ENCODE assay signal across 14 mouse cellular contexts in the genomic region with DNA sequence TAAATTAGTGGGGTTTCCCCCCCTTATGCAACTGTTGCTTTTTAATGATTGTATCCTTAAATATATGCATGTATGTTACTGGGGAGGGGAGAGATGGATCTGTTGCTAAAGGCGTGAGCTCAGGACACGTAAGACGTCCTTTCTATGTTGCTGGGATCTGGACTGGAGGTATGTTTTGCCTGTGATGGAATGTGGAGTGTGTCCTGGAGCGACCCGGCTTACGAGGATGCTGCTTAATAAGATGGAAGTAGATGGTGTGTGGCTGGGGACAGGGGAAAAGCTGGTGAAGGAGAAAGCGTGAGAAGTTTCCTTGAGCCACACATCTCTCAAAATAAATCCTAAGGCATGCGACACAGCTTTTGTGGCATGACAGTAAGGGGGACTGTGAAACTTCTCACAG.
DNase-seq lines count a peak whose midpoint lies in the region; ATAC-seq and TF ChIP-seq lines count a peak whose summit lies in the region.
"Had no signal": no experiment of that assay in that cellular context is flagged by ENCODE, and none has a peak within 500 bp of the region (broad histone marks: within the 10 kb centered on the region; RNA-seq: fewer than 3 reads in every experiment).

No protein-coding gene starts in this region.

- peak overlapping the region; percentile 49 for H3K4me3 ChIP-seq in heart, adult 2 months
- H3K4me3 ChIP-seq in megakaryocyte, embryonic 14.5 days (replicated peaks), result peak overlapping the region; percentile 26
- no peak overlapping the region for H3K4me3 ChIP-seq in limb, embryonic 10.5 days
- H3K4me3 ChIP-seq in stomach, postnatal 0 days (ENCODE audit: low read depth, low read length), result no peak overlapping the region
- no peak overlapping the region for H3K4me3 ChIP-seq in forebrain, postnatal 0 days (ENCODE audit: low read depth, low read length)
- H3K4me3 ChIP-seq: hindbrain, embryonic 15.5 days; neural tube, embryonic 13.5 days had no signal

- TF ChIP-seq POLR2A in heart, adult 2 months (IDR thresholded peaks at IDR 0.05; ENCODE audit: insufficient read depth, low read depth, low read length), result no peak

- H3K9ac ChIP-seq in heart, adult 2 months (ENCODE audit: low read depth, low read length), result peak overlapping the region; percentile 63
- H3K9ac ChIP-seq in stomach, postnatal 0 days (ENCODE audit: low read length), result no peak overlapping the region
- H3K9ac ChIP-seq in forebrain, postnatal 0 days, result no peak overlapping the region
- H3K9ac ChIP-seq: hindbrain, embryonic 15.5 days; neural tube, embryonic 13.5 days had no signal

- WGBS in heart, adult 2 months, result 27% methylated on average over 8 of the region's 8 CpGs
- WGBS in limb, embryonic 10.5 days, result 75% methylated on average over 8 of the region's 8 CpGs
- WGBS in stomach, postnatal 0 days, result 68% methylated on average over 8 of the region's 8 CpGs
- 82% methylated on average over 8 of the region's 8 CpGs for WGBS in forebrain, postnatal 0 days

- peak overlapping the region; percentile 17; the same call in 1 of the 2 replicates for H3K4me2 ChIP-seq in stomach, postnatal 0 days (replicated peaks; ENCODE audit: low read depth)
- no peak overlapping the region for H3K4me2 ChIP-seq in forebrain, postnatal 0 days (ENCODE audit: low read depth)
- H3K4me2 ChIP-seq: hindbrain, embryonic 15.5 days; neural tube, embryonic 13.5 days had no signal

- ATAC-seq in megakaryocyte, adult 5-6 weeks (ENCODE audit: poor library complexity, severe bottlenecking), result no peak
- no peak for ATAC-seq in stomach, postnatal 0 days (ENCODE audit: low FRiP score, low TSS enrichment)
- ATAC-seq in forebrain, postnatal 0 days, result no peak
- ATAC-seq: CD4-positive, CD25-positive, alpha-beta regulatory T cell, adult 4 months; lung, postnatal 0 days had no signal

- no peaks in the 10 kb centered on the region for H3K9me3 ChIP-seq in megakaryocyte, embryonic 14.5 days
- no peaks in the 10 kb centered on the region for H3K9me3 ChIP-seq in limb, embryonic 10.5 days (replicated peaks)
- H3K9me3 ChIP-seq in stomach, postnatal 0 days (ENCODE audit: control insufficient read depth, low read length), result no peaks in the 10 kb centered on the region
- H3K9me3 ChIP-seq in forebrain, postnatal 0 days (ENCODE audit: low read length), result no peaks in the 10 kb centered on the region
- H3K9me3 ChIP-seq: hindbrain, embryonic 15.5 days; neural tube, embryonic 13.5 days had no signal

- no peak for TF ChIP-seq CTCF in heart, adult 2 months (IDR thresholded peaks at IDR 0.05)
- no peak for TF ChIP-seq CTCF in stomach, postnatal 0 days (IDR thresholded peaks at IDR 0.05; ENCODE audit: low read depth)
- no peak for TF ChIP-seq CTCF in forebrain, postnatal 0 days (IDR thresholded peaks at IDR 0.05; ENCODE audit: low read depth)

- no peaks in the 10 kb centered on the region; the same call in 1 of the 2 replicates for H3K4me1 ChIP-seq in heart, adult 2 months (ENCODE audit: control insufficient read depth, insufficient read depth, low read length)
- peaks cover 10% of the 10 kb centered on the region; the same call in 1 of the 2 replicates for H3K4me1 ChIP-seq in megakaryocyte, embryonic 14.5 days
- peaks cover 35% of the 10 kb centered on the region for H3K4me1 ChIP-seq in limb, embryonic 10.5 days
- no peaks in the 10 kb centered on the region for H3K4me1 ChIP-seq in stomach, postnatal 0 days (replicated peaks; ENCODE audit: control insufficient read depth, insufficient read depth)
- 0 out of 2 replicates have a peak, but pooled peaks cover 5% of the 10 kb centered on the region for H3K4me1 ChIP-seq in forebrain, postnatal 0 days (ENCODE audit: insufficient read depth)

- H3K27me3 ChIP-seq in heart, adult 2 months (ENCODE audit: control insufficient read depth, insufficient read depth, low read length), result no peaks in the 10 kb centered on the region
- H3K27me3 ChIP-seq in megakaryocyte, embryonic 14.5 days (replicated peaks), result no peaks in the 10 kb centered on the region
- H3K27me3 ChIP-seq in limb, embryonic 10.5 days (ENCODE audit: low read depth, poor library complexity, severe bottlenecking), result no peaks in the 10 kb centered on the region
- no peaks in the 10 kb centered on the region for H3K27me3 ChIP-seq in stomach, postnatal 0 days (ENCODE audit: control insufficient read depth, insufficient read depth, low read length)
- no peaks in the 10 kb centered on the region for H3K27me3 ChIP-seq in forebrain, postnatal 0 days (ENCODE audit: insufficient read depth, low read length)
- H3K27me3 ChIP-seq: hindbrain, embryonic 15.5 days; neural tube, embryonic 13.5 days had no signal

- intact Hi-C loops in heart, adult 2 months (cut with DNase I), result loop anchor here (10.0 kb wide), 1 partner anchor 251 kb away; no protein-coding TSS in a partner anchor
- intact Hi-C loops in heart, postnatal 36 days (cut with DNase I), result no loop called here

- H3K36me3 ChIP-seq in heart, adult 2 months (ENCODE audit: control insufficient read depth, insufficient read depth, low read length), result no peaks in the 10 kb centered on the region
- H3K36me3 ChIP-seq in megakaryocyte, embryonic 14.5 days (replicated peaks; ENCODE audit: low read length), result no peaks in the 10 kb centered on the region
- no peaks in the 10 kb centered on the region for H3K36me3 ChIP-seq in limb, embryonic 10.5 days
- no peaks in the 10 kb centered on the region for H3K36me3 ChIP-seq in stomach, postnatal 0 days (ENCODE audit: control insufficient read depth, insufficient read depth, low read length)
- H3K36me3 ChIP-seq in forebrain, postnatal 0 days (ENCODE audit: insufficient read depth), result no peaks in the 10 kb centered on the region
- H3K36me3 ChIP-seq: hindbrain, embryonic 15.5 days; neural tube, embryonic 13.5 days had no signal

- peak overlapping the region; percentile 62 for H3K27ac ChIP-seq in heart, adult 2 months
- peak overlapping the region; percentile 31; the same call in 1 of the 2 replicates for H3K27ac ChIP-seq in limb, embryonic 10.5 days
- H3K27ac ChIP-seq in stomach, postnatal 0 days (replicated peaks), result no peak overlapping the region
- no peak overlapping the region for H3K27ac ChIP-seq in forebrain, postnatal 0 days (ENCODE audit: low read depth, low read length)
- H3K27ac ChIP-seq: hindbrain, embryonic 15.5 days; neural tube, embryonic 13.5 days had no signal

- 0 out of 2 replicates have a peak, but pooled peaks have one; percentile 9 for TF ChIP-seq EP300 in heart, adult 2 months (IDR thresholded peaks at IDR 0.05; ENCODE audit: insufficient read depth, low read depth, low read length)
- no peak for TF ChIP-seq EP300 in stomach, postnatal 0 days (optimal IDR thresholded peaks at IDR 0.05)

- peak in 1 of 2 experiments; percentile 18 for DNase-seq in heart, adult 2 months
- no peak for DNase-seq in heart, postnatal 36 days
- no peak for DNase-seq in limb, embryonic 10.5 days (ENCODE audit: low spot score)
- DNase-seq in stomach, postnatal 0 days (ENCODE audit: low spot score), result no peak
- no peak for DNase-seq in forebrain, postnatal 0 days
- no peak for DNase-seq in layer of hippocampus, adult 8-10 months (ENCODE audit: low spot score in 2 of 2)
- DNase-seq: adrenal gland, postnatal 14 days; midbrain, embryonic 14.5 days had no signal

- no peaks in the 10 kb centered on the region for H3K79me2 ChIP-seq in heart, adult 2 months (replicated peaks; ENCODE audit: control insufficient read depth, insufficient read depth, low read length)

Comparison
In these comparisons a context has a peak if more than half of its experiments do, and no peak if none do; other contexts are left out.
1. H3K27ac ChIP-seq: peak in heart, adult 2 months (single experiment) and limb, embryonic 10.5 days (single experiment); none in stomach, postnatal 0 days (single experiment) and forebrain, postnatal 0 days (single experiment).
2. H3K4me3 ChIP-seq: peak in heart, adult 2 months (single experiment) and megakaryocyte, embryonic 14.5 days (single experiment); none in limb, embryonic 10.5 days (single experiment), stomach, postnatal 0 days (single experiment) and forebrain, postnatal 0 days (single experiment).